Mouse (Mus musculus) heart, adult 2 months (tissue): ENCODE measurements around the gene Tdrd12.

Experiments used
- CTCF ChIP-seq: fragments of 200-600 bp; IDR thresholded peaks from 2 replicates; pipeline ENCODE4 v1.8.1; 2022; ENCODE audit warnings: antibody characterized with exemption, mild to moderate bottlenecking, moderate library complexity
- POLR2A ChIP-seq: fragments of 200-500 bp; IDR thresholded peaks from 2 replicates; pipeline ENCODE4 v1.6.1; 2011; ENCODE audit warnings: mild to moderate bottlenecking, low read depth, low read length, control low read depth; ENCODE audit not compliant: insufficient read depth

DNA sequence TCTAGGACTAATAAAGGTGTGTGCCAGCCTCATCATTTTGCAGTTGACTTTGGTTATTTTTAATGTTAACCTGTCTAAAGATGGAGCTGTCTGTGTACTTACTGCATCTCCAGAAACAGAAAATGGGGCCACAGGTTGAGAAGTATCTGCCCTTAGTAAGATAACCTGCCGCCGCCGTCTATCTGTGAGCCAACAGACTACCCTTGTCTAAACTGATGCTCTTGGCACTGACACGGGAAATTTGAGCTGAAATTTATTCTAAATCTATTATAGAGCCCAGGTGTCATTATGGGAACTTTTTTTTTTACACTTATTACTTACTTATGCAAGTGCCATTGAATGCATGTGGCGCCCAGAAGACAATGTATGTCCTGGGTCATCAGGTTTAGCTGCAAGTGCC is 19.4 kb upstream of the Tdrd12 start:
- no peak for TF ChIP-seq CTCF
- TF ChIP-seq POLR2A: no peak
